Mouse (Mus musculus): ENCODE results near the gene Pik3cb.

GRCm38 (mm10) chr9:99081308-99081707 lies 59.1 kb downstream of the Pik3cb start:
- TF ChIP-seq CTCF (IDR thresholded peaks at IDR 0.05 in 2 of 3, conservative IDR thresholded peaks at IDR 0.05 in 1 of 3; ENCODE audit: control insufficient read depth in 1 of 3, insufficient read depth in 1 of 3, low read depth in 2 of 3, low read length in 3 of 3, poor library complexity in 1 of 3, severe bottlenecking in 1 of 3) (no peak), POLR2A (IDR thresholded peaks at IDR 0.05; ENCODE audit: control insufficient read depth in 1 of 2, insufficient read depth in 1 of 2, low read depth in 1 of 2, low read length in 2 of 2, poor library complexity in 1 of 2) (no peak), ELF1 (IDR thresholded peaks at IDR 0.05; ENCODE audit: low read depth, low read length) (no peak), ZNF384 (IDR thresholded peaks at IDR 0.05; ENCODE audit: low read depth, low read length) (no peak), USF2 (IDR thresholded peaks at IDR 0.05; ENCODE audit: borderline replicate concordance in 1 of 2, insufficient read depth in 1 of 2, low read depth in 1 of 2, low read length in 2 of 2) (no peak), MAX (IDR thresholded peaks at IDR 0.05; ENCODE audit: low read length) (no peak), JUND (IDR thresholded peaks at IDR 0.05; ENCODE audit: low read depth, low read length) (no peak), E2F4 (IDR thresholded peaks at IDR 0.05; ENCODE audit: borderline replicate concordance, low read depth, low read length) (no peak), USF1 (IDR thresholded peaks at IDR 0.05; ENCODE audit: low read depth, low read length) (no peak), HCFC1 (IDR thresholded peaks at IDR 0.05; ENCODE audit: low read depth, low read length) (no peak), CHD2 (IDR thresholded peaks at IDR 0.05; ENCODE audit: low read length) (no peak)

All from MEL (cell line).